Mouse (Mus musculus): Measurements from ENCODE around the gene Cd300lf. TPM values are rescaled to one million over a fixed set of nuclear protein-coding genes. Genes with fewer than 3 reads are reported as not detected.
A peak's percentile ranks its signal among the peaks of the same experiment; 100 is the strongest.

Gene Cd300lf
- polyA plus RNA-seq, 1 experiment from 2014 or later = 0.96 TPM

DNA sequence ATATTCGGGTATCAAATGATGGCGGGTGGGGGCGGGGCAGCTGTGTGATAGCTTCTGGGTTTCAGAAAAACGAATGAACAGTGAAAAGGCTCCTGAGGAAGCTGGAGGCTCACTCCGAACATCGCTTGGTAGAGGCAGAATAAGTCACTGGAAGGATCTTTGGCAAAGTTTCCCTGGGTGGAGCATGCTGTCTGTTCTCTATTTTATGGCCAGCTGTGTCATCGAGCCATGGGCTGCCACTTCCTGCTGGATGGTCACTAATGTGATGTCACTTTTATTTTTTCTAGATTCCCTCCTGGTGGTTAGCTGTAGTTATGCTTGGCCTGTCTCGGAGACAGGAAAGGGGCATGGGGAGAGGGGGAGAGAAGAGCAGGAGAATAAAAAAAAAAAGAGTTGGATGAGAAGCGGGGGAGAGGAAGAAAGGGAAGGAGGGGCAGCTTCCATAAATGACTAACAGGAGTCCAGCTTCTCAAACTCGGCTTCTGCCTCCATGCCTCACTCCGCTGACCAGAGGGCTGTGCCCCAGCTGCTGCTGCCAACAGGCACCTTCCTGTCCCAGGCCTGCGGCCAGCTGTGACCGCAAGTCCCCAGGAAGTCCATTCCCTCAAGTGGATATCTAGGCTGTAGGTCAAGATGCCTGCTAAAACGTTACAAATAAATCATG is 62.0 kb downstream of the Cd300lf start:
- no peak for ATAC-seq (ENCODE audit: insufficient number of reproducible peaks, low FRiP score, low TSS enrichment, low read depth)
- Histone ChIP-seq H3K4me2 (replicated peaks) (peak overlapping the region; percentile 24), H3K4me3 (replicated peaks) (no peak overlapping the region), H3K27me3 (peaks cover 14% of the 10 kb centered on the region), H3K36me3 (no peaks in the 10 kb centered on the region), H3K4me1 (peaks cover 11% of the 10 kb centered on the region; the same call in 1 of the 2 replicates), H3K9me3 (replicated peaks) (no peaks in the 10 kb centered on the region), H3K9ac (no peak overlapping the region), H3K27ac (replicated peaks) (peak overlapping the region; percentile 34; the same call in 1 of the 2 replicates)
- WGBS = 20% methylated on average over 14 of the region's 14 CpGs

- H3K4me2 ChIP-seq (replicated peaks) = peak overlapping the region; percentile 24
- WGBS = 11% methylated on average over 9 of the region's 9 CpGs
- no peak overlapping the region for H3K4me3 ChIP-seq (replicated peaks)
- no peak for ATAC-seq (ENCODE audit: insufficient number of reproducible peaks, low FRiP score, low TSS enrichment, low read depth)
- H3K27me3 ChIP-seq = peaks cover 14% of the 10 kb centered on the region
- no peak overlapping the region for H3K27ac ChIP-seq (replicated peaks)
- H3K9ac ChIP-seq = no peak overlapping the region
- peaks cover 11% of the 10 kb centered on the region; the same call in 1 of the 2 replicates for H3K4me1 ChIP-seq
- H3K36me3 ChIP-seq = no peaks in the 10 kb centered on the region
- no peaks in the 10 kb centered on the region for H3K9me3 ChIP-seq (replicated peaks)
These were observed 62.7 kb downstream of the Cd300lf start for GRCm38 (mm10) chr11:115071015-115071551.

GRCm38 (mm10) chr11:115066768-115067167 is 67.0 kb downstream of the Cd300lf start:
- Histone ChIP-seq H3K36me3 (no peaks in the 10 kb centered on the region), H3K9me3 (replicated peaks) (no peaks in the 10 kb centered on the region), H3K27me3 (peaks cover 13% of the 10 kb centered on the region), H3K4me3 (replicated peaks) (no peak overlapping the region), H3K9ac (no peak overlapping the region), H3K4me1 (peaks cover 7% of the 10 kb centered on the region; the same call in 1 of the 2 replicates), H3K27ac (replicated peaks) (no peak overlapping the region), H3K4me2 (replicated peaks) (no peak overlapping the region)
- ATAC-seq (ENCODE audit: insufficient number of reproducible peaks, low FRiP score, low TSS enrichment, low read depth) = no peak
- WGBS = 62% methylated on average over 6 of the region's 6 CpGs

Other genes with a start within 250 kb of the Cd300lf start
- 1.6 and 1.8 TPM in 2 replicates for gene Cd300a, start 244.0 kb downstream of the Cd300lf start, polyA plus RNA-seq (2015; fragmentation: Nextera tagmentation; extraction: Ambion mirVana)
- 0.49 and 0.61 TPM in 2 replicates for gene Cd300lb, start 199.6 kb downstream of the Cd300lf start, polyA plus RNA-seq (2015; fragmentation: Nextera tagmentation; extraction: Ambion mirVana)
- not detected in 2 replicates for gene Cd300c, start 164.8 kb downstream of the Cd300lf start, polyA plus RNA-seq (2015; fragmentation: Nextera tagmentation; extraction: Ambion mirVana)
- gene Cd300ld, start 144.1 kb downstream of the Cd300lf start, polyA plus RNA-seq (2015; fragmentation: Nextera tagmentation; extraction: Ambion mirVana) = 0.28 and 0.34 TPM in 2 replicates
- 3.8 and 5.6 TPM in 2 replicates for gene Cd300c2, start 132.1 kb downstream of the Cd300lf start, polyA plus RNA-seq (2015; fragmentation: Nextera tagmentation; extraction: Ambion mirVana)
- gene Cd300ld2, start 117.8 kb downstream of the Cd300lf start, polyA plus RNA-seq (2015; fragmentation: Nextera tagmentation; extraction: Ambion mirVana) = not detected in 2 replicates
- gene Cd300ld4, start 107.0 kb downstream of the Cd300lf start, polyA plus RNA-seq (2015; fragmentation: Nextera tagmentation; extraction: Ambion mirVana) = not detected in 2 replicates
- not detected in 2 replicates for gene Cd300ld5, start 96.2 kb downstream of the Cd300lf start, polyA plus RNA-seq (2015; fragmentation: Nextera tagmentation; extraction: Ambion mirVana)
- gene Cd300ld3, start 85.6 kb downstream of the Cd300lf start, polyA plus RNA-seq (2015; fragmentation: Nextera tagmentation; extraction: Ambion mirVana) = not detected in 2 replicates
- 0.12 and 0.16 TPM in 2 replicates for gene Cd300e, start 71.8 kb downstream of the Cd300lf start, polyA plus RNA-seq (2015; fragmentation: Nextera tagmentation; extraction: Ambion mirVana)
- gene Rab37, start 42.6 kb downstream of the Cd300lf start, polyA plus RNA-seq (2015; fragmentation: Nextera tagmentation; extraction: Ambion mirVana) = 1.6 and 2.0 TPM in 2 replicates
- gene Slc9a3r1, start 29.3 kb upstream of the Cd300lf start, polyA plus RNA-seq (2015; fragmentation: Nextera tagmentation; extraction: Ambion mirVana) = 45.2 and 51.8 TPM in 2 replicates
- gene Tmem104, start 53.5 kb upstream of the Cd300lf start, polyA plus RNA-seq (2015; fragmentation: Nextera tagmentation; extraction: Ambion mirVana) = 12.6 and 13.9 TPM in 2 replicates
- 30.9 and 41.6 TPM in 2 replicates for gene Nat9, start 53.9 kb upstream of the Cd300lf start, polyA plus RNA-seq (2015; fragmentation: Nextera tagmentation; extraction: Ambion mirVana)
- gene Grin2c, start 133.3 kb upstream of the Cd300lf start, polyA plus RNA-seq (2015; fragmentation: Nextera tagmentation; extraction: Ambion mirVana) = 0.05 TPM in 1 of 2 replicates, not detected in the other
- gene Fdxr, start 143.1 kb upstream of the Cd300lf start, polyA plus RNA-seq (2015; fragmentation: Nextera tagmentation; extraction: Ambion mirVana) = 16.0 and 17.0 TPM in 2 replicates
- gene Fads6, start 163.7 kb upstream of the Cd300lf start, polyA plus RNA-seq (2015; fragmentation: Nextera tagmentation; extraction: Ambion mirVana) = 0.60 and 0.66 TPM in 2 replicates
- gene Otop2, start 173.2 kb upstream of the Cd300lf start, polyA plus RNA-seq (2015; fragmentation: Nextera tagmentation; extraction: Ambion mirVana) = 0.21 and 0.32 TPM in 2 replicates
- gene Ush1g, start 188.0 kb upstream of the Cd300lf start, polyA plus RNA-seq (2015; fragmentation: Nextera tagmentation; extraction: Ambion mirVana) = 0.11 and 0.12 TPM in 2 replicates
- gene Otop3, start 200.7 kb upstream of the Cd300lf start, polyA plus RNA-seq (2015; fragmentation: Nextera tagmentation; extraction: Ambion mirVana) = 0.24 and 0.35 TPM in 2 replicates
- 8.9 and 9.6 TPM in 2 replicates for gene Hid1, start 233.8 kb upstream of the Cd300lf start, polyA plus RNA-seq (2015; fragmentation: Nextera tagmentation; extraction: Ambion mirVana)
- gene Cdr2l, start 247.9 kb upstream of the Cd300lf start, polyA plus RNA-seq (2015; fragmentation: Nextera tagmentation; extraction: Ambion mirVana) = 13.7 and 13.8 TPM in 2 replicates